Mouse (Mus musculus) embryonic facial prominence, embryonic 11.5 days (tissue): ENCODE data around the gene Fam207a. TPM values are rescaled to one million over a fixed set of nuclear protein-coding genes. Genes with fewer than 3 reads are reported as not detected.

Source experiments
- ATAC-seq: fragments of 200-750 bp; cut with Nextera tagmentation; replicated peaks from 2 replicates; pipeline ENCODE4 v1.8.0; 2017; ENCODE audit warnings: low read depth; ENCODE audit not compliant: insufficient number of reproducible peaks, low FRiP score, low TSS enrichment
- DNase-seq: peaks from one replicate; pipeline ENCODE4 v3.0.0-alpha.2; 2015; ENCODE audit warnings: low spot score
- H3K27ac ChIP-seq: fragments of 300-500 bp; sonication (generic); replicated peaks from 2 replicates; pipeline ENCODE4 v1.5.1; 2014; ENCODE audit warnings: mild to moderate bottlenecking, low read depth, low read length, control low read depth
- H3K27me3 ChIP-seq: fragments of 300-500 bp; sonication (generic); 2 replicates; pipeline ENCODE4 v1.6.1; 2014; ENCODE audit warnings: mild to moderate bottlenecking, low read length, moderate library complexity, mixed read lengths; ENCODE audit not compliant: control insufficient read depth, insufficient read depth
- H3K36me3 ChIP-seq: fragments of 300-500 bp; sonication (generic); replicated peaks from 2 replicates; pipeline ENCODE4 v1.6.1; 2014; ENCODE audit warnings: low read depth, mild to moderate bottlenecking, low read length, moderate library complexity, mixed read lengths; ENCODE audit not compliant: control insufficient read depth, insufficient read depth
- H3K4me1 ChIP-seq: fragments of 300-500 bp; sonication (generic); 2 replicates; pipeline ENCODE4 v1.6.1; 2014; ENCODE audit warnings: low read length, mixed read lengths; ENCODE audit not compliant: control insufficient read depth, insufficient read depth
- H3K4me2 ChIP-seq: fragments of 300-500 bp; sonication (generic); 2 replicates; pipeline ENCODE4 v1.6.1; 2014; ENCODE audit warnings: low read depth, mild to moderate bottlenecking, control low read depth, low read length, moderate library complexity
- H3K4me3 ChIP-seq: fragments of 300-500 bp; sonication (generic); 2 replicates; pipeline ENCODE4 v1.5.1; 2014; ENCODE audit warnings: low read depth, low read length, control low read depth
- H3K9ac ChIP-seq: fragments of 300-500 bp; sonication (generic); replicated peaks from 2 replicates; pipeline ENCODE4 v1.6.1; 2014; ENCODE audit warnings: mild to moderate bottlenecking, control low read depth, low read length
- H3K9me3 ChIP-seq: fragments of 300-500 bp; sonication (generic); replicated peaks from 2 replicates; pipeline ENCODE4 v1.6.1; 2016; ENCODE audit warnings: mild to moderate bottlenecking, low read length, inconsistent platforms, mixed read lengths; ENCODE audit not compliant: control insufficient read depth
- WGBS: fragments of 180-500 bp; shearing (Covaris S2); extraction: QIAGEN DNeasy Blood & Tissue Kit; methylation state at CpG from one replicate; pipeline ENCODE4 v1.1.7; 2014; 5-methylcytosine and 5-hydroxymethylcytosine counted together
- polyA plus RNA-seq: library from polyadenylated mRNA; unstranded; fragments of >200 nt; fragmentation: Nextera tagmentation; extraction: Ambion mirVana; gene quantifications from 2 replicates; pipeline ENCODE4 v1.2.1, GENCODE M21; 2014

The Fam207a gene
- polyA plus RNA-seq, 1 experiment from 2014 or later: 40.6 TPM

GRCm38 (mm10) chr10:77553285-77553684, 37.7 kb upstream of the Fam207a start:
- Histone ChIP-seq H3K9ac (no peak overlapping the region), H3K9me3 (no peaks in the 10 kb centered on the region), H3K27ac (no peak overlapping the region), H3K4me3 (no peak overlapping the region), H3K4me2 (no peak overlapping the region), H3K36me3 (no peaks in the 10 kb centered on the region), H3K4me1 (no peaks in the 10 kb centered on the region), H3K27me3 (no peaks in the 10 kb centered on the region)
- DNase-seq (no peak), ATAC-seq (no peak)
- WGBS: 78% methylated on average over 4 of the region's 4 CpGs

GRCm38 (mm10) chr10:77552162-77552561, 36.6 kb upstream of the Fam207a start:
- H3K4me1 ChIP-seq: no peaks in the 10 kb centered on the region
- 86% methylated on average over 5 of the region's 5 CpGs for WGBS
- H3K9me3 ChIP-seq: no peaks in the 10 kb centered on the region
- DNase-seq: no peak
- H3K9ac ChIP-seq: no peak overlapping the region
- H3K27me3 ChIP-seq: no peaks in the 10 kb centered on the region
- H3K27ac ChIP-seq: no peak overlapping the region
- H3K4me2 ChIP-seq: no peak overlapping the region
- ATAC-seq: no peak
- no peaks in the 10 kb centered on the region for H3K36me3 ChIP-seq
- H3K4me3 ChIP-seq: no peak overlapping the region

GRCm38 (mm10) chr10:77550874-77551273, 35.3 kb upstream of the Fam207a start:
- 72% methylated on average over 11 of the region's 11 CpGs for WGBS
- no peaks in the 10 kb centered on the region for H3K9me3 ChIP-seq

GRCm38 (mm10) chr10:77548576-77548975, 33.0 kb upstream of the Fam207a start:
- DNase-seq (no peak), ATAC-seq (no peak)
- 85% methylated on average over 10 of the region's 10 CpGs for WGBS
- no peaks in the 10 kb centered on the region for H3K9me3 ChIP-seq
- no peaks in the 10 kb centered on the region for H3K4me1 ChIP-seq
- H3K4me3 ChIP-seq: no peak overlapping the region
- H3K27me3 ChIP-seq: no peaks in the 10 kb centered on the region
- H3K27ac ChIP-seq: no peak overlapping the region
- H3K4me2 ChIP-seq: no peak overlapping the region
- no peak overlapping the region for H3K9ac ChIP-seq
- H3K36me3 ChIP-seq: no peaks in the 10 kb centered on the region

More at GRCm38 (mm10) chr10:77550874-77551273, 35.3 kb upstream of the Fam207a start:
- ATAC-seq: no peak
- no peak overlapping the region for H3K27ac ChIP-seq
- no peaks in the 10 kb centered on the region for H3K36me3 ChIP-seq
- DNase-seq: no peak
- H3K27me3 ChIP-seq: no peaks in the 10 kb centered on the region
- no peak overlapping the region for H3K4me2 ChIP-seq
- no peak overlapping the region for H3K4me3 ChIP-seq
- no peaks in the 10 kb centered on the region for H3K4me1 ChIP-seq
- H3K9ac ChIP-seq: no peak overlapping the region

- no peak for ATAC-seq
- Histone ChIP-seq H3K4me1 (no peaks in the 10 kb centered on the region), H3K4me2 (no peak overlapping the region), H3K9me3 (no peaks in the 10 kb centered on the region), H3K9ac (no peak overlapping the region), H3K4me3 (no peak overlapping the region), H3K27me3 (no peaks in the 10 kb centered on the region), H3K36me3 (no peaks in the 10 kb centered on the region), H3K27ac (no peak overlapping the region)
- 76% methylated on average over 5 of the region's 5 CpGs for WGBS
- DNase-seq: no peak
These were observed 29.3 kb upstream of the Fam207a start for GRCm38 (mm10) chr10:77544916-77545315.

- 50% methylated on average over 7 of the region's 7 CpGs for WGBS
- no peak overlapping the region for H3K4me2 ChIP-seq
These were observed 27.6 kb upstream of the Fam207a start for GRCm38 (mm10) chr10:77543226-77543625.

GRCm38 (mm10) chr10:77541864-77542666, 26.5 kb upstream of the Fam207a start:
- no peak overlapping the region for H3K4me3 ChIP-seq
- no peak overlapping the region for H3K9ac ChIP-seq
- H3K36me3 ChIP-seq: no peaks in the 10 kb centered on the region
- 77% methylated on average over 10 of the region's 10 CpGs for WGBS
- ATAC-seq: no peak
- no peak for DNase-seq
- H3K27me3 ChIP-seq: no peaks in the 10 kb centered on the region
- H3K4me1 ChIP-seq: no peaks in the 10 kb centered on the region
- H3K27ac ChIP-seq: no peak overlapping the region
- no peaks in the 10 kb centered on the region for H3K9me3 ChIP-seq
- H3K4me2 ChIP-seq: no peak overlapping the region

More at GRCm38 (mm10) chr10:77543226-77543625, 27.6 kb upstream of the Fam207a start:
- H3K9ac ChIP-seq: no peak overlapping the region
- DNase-seq (peak; percentile 57), ATAC-seq (no peak)
- H3K9me3 ChIP-seq: no peaks in the 10 kb centered on the region
- no peak overlapping the region for H3K27ac ChIP-seq
- H3K4me1 ChIP-seq: no peaks in the 10 kb centered on the region
- H3K4me3 ChIP-seq: no peak overlapping the region
- H3K27me3 ChIP-seq: no peaks in the 10 kb centered on the region
- H3K36me3 ChIP-seq: no peaks in the 10 kb centered on the region

GRCm38 (mm10) chr10:77540576-77541102, 25.1 kb upstream of the Fam207a start:
- 79% methylated on average over 4 of the region's 4 CpGs for WGBS
- Histone ChIP-seq H3K27ac (no peak overlapping the region), H3K4me3 (no peak overlapping the region), H3K36me3 (no peaks in the 10 kb centered on the region), H3K4me2 (no peak overlapping the region), H3K9me3 (no peaks in the 10 kb centered on the region), H3K27me3 (no peaks in the 10 kb centered on the region), H3K4me1 (no peaks in the 10 kb centered on the region), H3K9ac (no peak overlapping the region)
- no peak for ATAC-seq
- DNase-seq: no peak
